Mouse (Mus musculus): ENCODE measurements around the gene Akr1b3.

- TF ChIP-seq CTCF (IDR thresholded peaks at IDR 0.05) (no peak), EP300 (IDR thresholded peaks at IDR 0.05) (no peak)
Observed at GRCm38 (mm10) chr6:34353658-34354353, 36.5 kb upstream of the Akr1b3 start, which contains the start of gene Akr1b8.

Data from lung, postnatal 0 days (tissue).